Mouse (Mus musculus): ENCODE data around the gene Olfr1336. TPM values are rescaled to one million over a fixed set of nuclear protein-coding genes. Genes with fewer than 3 reads are reported as not detected.
"Not testable (repeated sequence)": the region's sequence is repeated elsewhere in the genome, so short reads cannot be mapped to it uniquely, and the experiment has no call there.

Gene Olfr1336
- total RNA-seq (2021): under 1 TPM in 1 of 2 experiments, not detected in 1; 0.06 TPM

GRCm38 (mm10) chr7:6455868-6456267 lies at the start of gene Olfr1336:
TSS of gene Olfr1336 (plus strand) at chr7:6456168.
- DNase-seq: no peak
- intact Hi-C loops (cut with DNase I): no loop called here

GRCm38 (mm10) chr7:6410043-6410442 lies 45.9 kb upstream of the Olfr1336 start, which contains the start of gene Gm20715:
TSS of gene Gm20715 (plus strand) at chr7:6410277.
- DNase-seq: peak; percentile 80
- intact Hi-C loops (cut with DNase I): no loop called here

DNA sequence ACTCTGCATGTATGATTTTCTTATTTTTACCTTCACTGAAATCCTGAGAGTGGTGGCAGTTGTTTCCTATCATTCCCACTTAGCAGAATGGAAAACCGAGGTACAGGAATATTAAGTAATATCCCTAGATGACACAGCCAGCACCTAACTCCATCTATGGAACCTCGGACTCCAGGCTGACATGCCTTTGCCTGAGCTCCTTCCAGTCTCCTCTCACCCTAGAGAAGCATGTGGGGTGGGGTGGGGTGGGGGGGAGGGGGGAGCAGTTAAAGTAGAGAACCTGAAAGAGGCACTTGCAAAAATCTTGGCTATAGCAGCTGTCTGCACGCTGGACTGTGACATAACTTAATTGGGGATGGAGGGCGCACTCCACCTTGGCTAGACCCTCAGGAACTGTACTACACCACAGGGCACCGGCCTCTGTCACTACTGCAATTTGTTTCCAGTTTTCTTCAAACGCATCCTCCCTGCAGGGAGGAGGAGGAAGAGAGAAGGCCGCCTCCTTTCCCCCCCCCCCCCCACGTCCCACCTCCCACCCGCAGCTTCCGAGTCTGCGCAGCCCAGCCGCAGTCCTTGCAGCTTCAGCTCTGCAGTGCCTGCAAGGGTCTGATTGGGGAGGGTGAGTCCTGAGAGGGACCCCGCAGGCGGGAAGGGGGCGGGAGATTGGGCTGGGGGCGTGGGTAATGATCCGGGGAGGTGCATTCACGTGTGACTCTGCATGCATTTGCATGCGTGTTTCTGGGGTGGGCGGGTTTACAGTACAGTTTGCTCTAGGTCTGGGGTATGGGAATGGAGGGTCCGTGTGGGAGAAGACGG lies 41.1 kb upstream of the Olfr1336 start:
- DNase-seq: peak; percentile 54
- intact Hi-C loops (cut with DNase I): no loop called here

- intact Hi-C loops (cut with DNase I): no loop called here
- DNase-seq: no peak
These were observed 40.6 kb upstream of the Olfr1336 start for GRCm38 (mm10) chr7:6415442-6415787.

GRCm38 (mm10) chr7:6419894-6420293 lies 36.1 kb upstream of the Olfr1336 start:
- DNase-seq: no peak
- intact Hi-C loops (cut with DNase I): no loop called here

- no peak for DNase-seq
- intact Hi-C loops (cut with DNase I): no loop called here
These were observed 26.6 kb upstream of the Olfr1336 start for GRCm38 (mm10) chr7:6429381-6429780.

DNA sequence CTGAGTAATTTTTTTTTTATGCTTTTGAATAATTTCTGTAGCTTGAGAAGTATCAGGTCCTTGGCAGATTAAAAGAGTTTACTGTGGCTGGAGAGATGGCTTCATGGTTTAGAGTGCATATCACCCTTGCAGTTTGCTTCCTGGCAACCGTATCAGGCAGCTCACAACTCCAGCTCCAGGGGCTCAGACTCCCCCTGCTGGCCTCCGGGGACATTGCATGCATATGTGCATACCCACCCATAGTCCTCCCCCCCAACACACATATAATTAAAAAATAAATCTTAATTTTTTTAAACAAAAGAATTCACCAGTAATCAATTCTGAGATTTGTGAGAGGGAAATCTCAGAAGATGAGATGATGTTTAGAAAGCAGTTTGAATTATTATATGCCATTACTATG lies 25.6 kb upstream of the Olfr1336 start:
- no peak for DNase-seq
- intact Hi-C loops (cut with DNase I): loop anchor here (5.0 to 10.0 kb wide), 5 partner anchors 154 to 867 kb away; partner anchors contain the start of genes Gm45844 and Zim1

DNA sequence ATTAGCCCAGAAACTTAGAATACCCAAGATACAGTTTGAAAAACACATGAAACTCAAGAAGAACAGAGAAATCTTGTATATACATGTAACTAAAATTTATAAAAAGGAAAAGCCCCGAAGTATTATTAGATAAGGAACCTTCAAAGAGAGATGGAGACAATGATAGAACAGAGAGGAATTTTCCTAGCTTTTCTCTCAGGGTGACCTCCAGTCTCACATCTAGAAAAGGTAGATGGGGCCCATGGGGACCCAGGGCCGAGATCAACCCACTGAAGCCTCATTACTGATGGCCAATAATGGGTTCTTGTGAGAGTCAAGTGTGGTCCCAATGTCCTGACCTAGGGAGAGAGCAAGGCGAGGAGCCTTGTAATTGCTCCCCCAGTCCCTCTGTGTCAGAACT lies 17.6 kb upstream of the Olfr1336 start, which contains the start of gene Olfr1344:
TSS of gene Olfr1344 (plus strand) at position 301 of the 400 bp plus-strand sequence.
- intact Hi-C loops (cut with DNase I): loop anchor here (10.0 kb wide), 3 partner anchors 146 to 496 kb away; partner anchors contain the start of gene Zim1
- DNase-seq: no peak

DNA sequence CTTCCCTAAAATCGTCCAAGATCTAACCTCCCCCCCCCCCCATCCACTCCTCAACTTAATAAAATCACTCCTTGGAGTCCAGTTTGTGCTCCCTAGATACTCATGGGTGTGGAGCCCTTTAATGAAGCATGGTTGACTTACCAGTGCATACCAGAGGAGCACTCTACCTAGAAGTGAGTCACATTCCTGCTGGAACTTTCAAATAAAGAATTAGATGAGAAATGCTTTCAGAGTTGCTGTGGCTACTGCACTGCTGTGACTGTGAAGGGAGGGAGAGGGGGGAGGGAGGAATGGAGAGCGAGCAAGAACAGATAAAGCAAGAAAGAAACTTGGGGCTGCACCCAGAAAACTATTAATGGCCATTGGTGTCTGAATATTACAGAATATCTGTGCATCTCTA lies 14.8 kb upstream of the Olfr1336 start:
- DNase-seq: no peak
- intact Hi-C loops (cut with DNase I): loop anchor here (10.0 kb wide), 1 partner anchor 224 kb away; no protein-coding TSS in a partner anchor

DNA sequence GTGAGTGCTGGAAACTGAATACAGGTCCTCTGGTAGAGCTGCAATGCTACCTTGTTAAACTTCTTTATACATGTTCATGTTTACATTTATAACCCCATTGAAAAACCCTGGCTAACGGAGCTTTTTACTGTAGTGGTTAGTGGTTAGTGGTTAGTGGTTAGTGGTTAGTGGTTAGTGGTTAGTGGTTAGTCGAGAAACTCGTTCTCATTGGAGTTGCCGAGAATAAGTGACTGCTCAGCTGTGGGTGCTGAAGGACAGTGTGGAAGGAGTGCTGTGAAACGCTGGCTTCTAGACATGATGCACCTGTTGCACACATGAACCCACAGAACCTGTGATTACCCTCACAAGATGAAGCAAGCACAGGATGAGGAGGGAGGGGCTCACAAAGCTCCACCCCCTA lies 8.2 kb upstream of the Olfr1336 start:
- intact Hi-C loops (cut with DNase I): loop anchor here (10.0 kb wide), 1 partner anchor 217 kb away; no protein-coding TSS in a partner anchor

GRCm38 (mm10) chr7:6456399-6456798 lies 431 bp downstream of the Olfr1336 start:
- intact Hi-C loops (cut with DNase I): no loop called here
- no peak for DNase-seq

More for the DNA sequence above, 8.2 kb upstream of the Olfr1336 start:
- DNase-seq: no peak

GRCm38 (mm10) chr7:6466951-6467350 lies 11.0 kb downstream of the Olfr1336 start, which contains the start of gene Olfr1346:
TSS of gene Olfr1346 (plus strand) at chr7:6467101.
- DNase-seq: no peak

GRCm38 (mm10) chr7:6477633-6478032 lies 21.7 kb downstream of the Olfr1336 start:
- DNase-seq; intact Hi-C loops (cut with DNase I): not testable (repeated sequence)

More at GRCm38 (mm10) chr7:6466951-6467350, 11.0 kb downstream of the Olfr1336 start, which contains the start of gene Olfr1346:
- intact Hi-C loops (cut with DNase I): no loop called here

DNA sequence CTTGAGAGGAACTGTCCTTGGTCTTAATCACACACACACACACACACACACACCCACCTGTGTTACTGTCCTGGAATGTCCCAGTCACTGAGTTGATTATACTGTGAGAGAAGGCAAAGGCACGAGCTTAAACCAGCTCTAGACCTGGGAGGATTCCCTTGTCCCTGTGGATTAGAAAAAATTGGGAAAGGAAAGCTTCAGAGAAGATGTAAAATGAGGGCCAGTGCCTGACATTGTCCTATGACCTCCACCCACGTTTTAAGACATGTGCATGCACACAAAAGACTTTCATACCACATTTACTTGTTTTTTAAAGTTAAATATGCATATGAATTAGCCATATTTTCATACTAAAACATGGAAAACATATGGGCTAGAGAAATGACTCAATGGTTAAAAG lies 30.9 kb downstream of the Olfr1336 start, which contains the start of gene Olfr5:
TSS of gene Olfr5 (minus strand) at position 101 of the 400 bp plus-strand sequence.
- DNase-seq: no peak
- intact Hi-C loops (cut with DNase I): no loop called here

DNA sequence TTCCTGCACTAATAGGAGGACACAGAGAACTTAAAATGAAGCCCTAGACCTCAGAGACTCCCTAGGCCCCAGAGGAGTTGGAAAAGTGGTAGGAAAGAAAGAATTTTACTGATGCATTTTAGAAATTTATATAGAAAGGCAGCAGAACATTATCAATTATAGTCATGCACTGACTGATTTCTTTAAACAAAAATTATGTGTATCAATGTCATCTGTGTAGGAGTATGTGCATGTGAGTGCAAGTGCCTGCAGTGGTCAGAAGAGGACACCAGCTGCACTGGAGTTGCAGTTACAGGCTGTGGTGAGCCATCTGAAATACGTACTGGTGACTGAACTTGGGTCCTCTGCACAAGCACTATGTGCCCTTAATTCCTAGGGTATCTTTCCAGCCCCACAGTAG lies 43.7 kb downstream of the Olfr1336 start, which contains the start of gene Olfr1347:
TSS of gene Olfr1347 (minus strand) at position 101 of the 400 bp plus-strand sequence.
- DNase-seq: no peak
- intact Hi-C loops (cut with DNase I): no loop called here

DNA sequence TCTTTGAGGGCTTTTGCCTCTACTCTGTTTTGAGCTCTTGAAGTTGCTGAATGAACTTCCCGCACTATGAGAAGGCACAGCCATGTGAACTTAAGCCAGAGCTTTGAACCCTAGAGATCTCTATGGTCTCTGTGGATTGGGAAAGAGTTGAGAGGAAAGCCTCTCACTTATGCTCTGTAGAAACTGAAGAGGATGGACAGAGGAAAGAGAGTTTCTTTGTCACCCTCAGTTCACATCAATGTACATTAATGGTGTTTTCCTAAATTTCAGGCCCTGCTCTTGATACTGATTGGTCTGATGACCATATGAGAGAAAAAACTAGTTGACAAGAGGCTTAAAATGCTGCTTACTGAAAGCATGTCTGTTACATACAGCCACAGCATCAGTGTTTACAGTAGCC lies 52.7 kb downstream of the Olfr1336 start, which contains the start of gene Olfr1348:
TSS of gene Olfr1348 (minus strand) at position 101 of the 400 bp plus-strand sequence.
- intact Hi-C loops (cut with DNase I): no loop called here
- no peak for DNase-seq

Other genes starting within 250 kb of the Olfr1336 start
- gene Zscan5b, start 233.9 kb upstream of the Olfr1336 start, total RNA-seq (2021): not detected
- gene Epp13, start 203.5 kb upstream of the Olfr1336 start, total RNA-seq (2021): not detected
- gene Zfp667, start 169.6 kb upstream of the Olfr1336 start, total RNA-seq (2021): 10 to 100 TPM; 10.1 to 12.2 TPM
- gene Zfp583, start 124.9 kb upstream of the Olfr1336 start, total RNA-seq (2021): 10 to 100 TPM; 14.9 to 17.2 TPM
- 1 to 10 TPM; 7.6 to 9.4 TPM for gene Gm3854, start 112.4 kb upstream of the Olfr1336 start, total RNA-seq (2021)
- gene Zfp78, start 92.9 kb upstream of the Olfr1336 start, total RNA-seq (2021): 1 to 10 TPM; 4.3 to 5.6 TPM
- 10 to 100 TPM; 17.7 to 18.0 TPM for gene Zfp28, start 72.9 kb upstream of the Olfr1336 start, total RNA-seq (2021)
- 10 to 100 TPM; 12.2 to 16.6 TPM for gene Smim17, start 57.5 kb upstream of the Olfr1336 start, total RNA-seq (2021)
- gene Gm20715, start 45.9 kb upstream of the Olfr1336 start, total RNA-seq (2021): under 1 TPM; 0.44 to 0.56 TPM
- gene Olfr1344, start 17.5 kb upstream of the Olfr1336 start, total RNA-seq (2021): under 1 TPM in 1 of 2 experiments, not detected in 1; 0.54 TPM
- gene Olfr1346, start 10.9 kb downstream of the Olfr1336 start, total RNA-seq (2021): not detected
- gene Olfr5, start 30.8 kb downstream of the Olfr1336 start, total RNA-seq (2021): not detected
- not detected for gene Olfr1347, start 43.6 kb downstream of the Olfr1336 start, total RNA-seq (2021)
- not detected for gene Olfr1348, start 52.6 kb downstream of the Olfr1336 start, total RNA-seq (2021)
- not detected for gene Olfr1349, start 66.8 kb downstream of the Olfr1336 start, total RNA-seq (2021)
- gene Olfr1350, start 108.7 kb downstream of the Olfr1336 start, total RNA-seq (2021): not detected
- 10 to 100 TPM; 20.5 to 37.4 TPM for gene Zim1, start 240.3 kb downstream of the Olfr1336 start, total RNA-seq (2021)